25 mouse cellular contexts compared by ENCODE assay signal in genomic region chr2:20654058-20654457, GRCm38 (mm10).
DNase-seq lines count a peak whose midpoint lies in the region; ATAC-seq lines count a peak whose summit lies in the region.
"Had no signal": no experiment of that assay in that cellular context is flagged by ENCODE, and none has a peak within 500 bp of the region (broad histone marks: within the 10 kb centered on the region; RNA-seq: fewer than 3 reads in every experiment).

No protein-coding gene starts in this region.

- no peak for ATAC-seq in embryonic facial prominence, embryonic 13.5 days (ENCODE audit: insufficient number of reproducible peaks, insufficient read depth, low FRiP score, low TSS enrichment, low read depth)
- ATAC-seq in kidney, embryonic 16.5 days (ENCODE audit: low FRiP score, low TSS enrichment): no peak; the same call in 1 of the 2 replicates
- ATAC-seq in midbrain, embryonic 11.5 days (ENCODE audit: low FRiP score): no peak
- ATAC-seq in midbrain, embryonic 14.5 days (ENCODE audit: low FRiP score, low TSS enrichment): no peak
- ATAC-seq in embryonic facial prominence, embryonic 15.5 days (ENCODE audit: insufficient number of reproducible peaks, low FRiP score, low TSS enrichment, low read depth): no peak
- ATAC-seq: activated CD4-positive, CD25-positive, alpha-beta regulatory T cell, adult 4 months; forebrain, embryonic 13.5 days; forebrain, embryonic 16.5 days; hindbrain, embryonic 16.5 days had no signal

- H3K4me2 ChIP-seq in embryonic facial prominence, embryonic 13.5 days: no peak overlapping the region
- no peak overlapping the region for H3K4me2 ChIP-seq in kidney, embryonic 16.5 days (replicated peaks; ENCODE audit: low read depth, low read length)
- no peak overlapping the region for H3K4me2 ChIP-seq in midbrain, embryonic 11.5 days
- H3K4me2 ChIP-seq in midbrain, embryonic 14.5 days (ENCODE audit: low read length): no peak overlapping the region
- H3K4me2 ChIP-seq in embryonic facial prominence, embryonic 15.5 days (replicated peaks): no peak overlapping the region
- H3K4me2 ChIP-seq: forebrain, embryonic 13.5 days; heart, embryonic 11.5 days; hindbrain, embryonic 13.5 days had no signal

- H3K27ac ChIP-seq in embryonic facial prominence, embryonic 13.5 days: 0 out of 2 replicates have a peak overlapping the region, but pooled peaks have one; percentile 8
- H3K27ac ChIP-seq in embryonic facial prominence, embryonic 10.5 days (replicated peaks): no peak overlapping the region
- peak overlapping the region; percentile 43; the same call in 1 of the 2 replicates for H3K27ac ChIP-seq in kidney, embryonic 16.5 days (ENCODE audit: low read length)
- no peak overlapping the region for H3K27ac ChIP-seq in midbrain, embryonic 11.5 days (ENCODE audit: low read depth, low read length)
- no peak overlapping the region for H3K27ac ChIP-seq in midbrain, embryonic 14.5 days (replicated peaks; ENCODE audit: low read depth, low read length)
- 0 out of 2 replicates have a peak overlapping the region, but pooled peaks have one; percentile 12 for H3K27ac ChIP-seq in embryonic facial prominence, embryonic 15.5 days (replicated peaks)
- H3K27ac ChIP-seq: forebrain, embryonic 13.5 days; gastrocnemius, adult 2 months; hindbrain, embryonic 10.5 days; hindbrain, embryonic 13.5 days had no signal

- H3K4me1 ChIP-seq in embryonic facial prominence, embryonic 13.5 days: peaks cover 19% of the 10 kb centered on the region; the same call in 1 of the 2 replicates
- peaks cover 29% of the 10 kb centered on the region for H3K4me1 ChIP-seq in embryonic facial prominence, embryonic 10.5 days
- H3K4me1 ChIP-seq in kidney, embryonic 16.5 days (ENCODE audit: insufficient read depth, low read length): peaks cover 25% of the 10 kb centered on the region; the same call in 1 of the 2 replicates
- H3K4me1 ChIP-seq in midbrain, embryonic 11.5 days (ENCODE audit: control insufficient read depth, insufficient read depth, low read length): no peaks in the 10 kb centered on the region
- H3K4me1 ChIP-seq in midbrain, embryonic 14.5 days (ENCODE audit: control insufficient read depth, insufficient read depth, low read length): no peaks in the 10 kb centered on the region
- peaks cover 21% of the 10 kb centered on the region for H3K4me1 ChIP-seq in embryonic facial prominence, embryonic 15.5 days
- H3K4me1 ChIP-seq: hindbrain, embryonic 13.5 days had no signal

- intact Hi-C loops in heart, postnatal 36 days (cut with DNase I): no loop called here

- H3K4me3 ChIP-seq in embryonic facial prominence, embryonic 13.5 days: no peak overlapping the region
- H3K4me3 ChIP-seq in embryonic facial prominence, embryonic 10.5 days: no peak overlapping the region
- no peak overlapping the region for H3K4me3 ChIP-seq in kidney, embryonic 16.5 days (ENCODE audit: low read length)
- no peak overlapping the region for H3K4me3 ChIP-seq in midbrain, embryonic 11.5 days (ENCODE audit: low read depth, low read length)
- H3K4me3 ChIP-seq in midbrain, embryonic 14.5 days (replicated peaks; ENCODE audit: low read depth, low read length): no peak overlapping the region
- H3K4me3 ChIP-seq in embryonic facial prominence, embryonic 15.5 days (replicated peaks): no peak overlapping the region
- H3K4me3 ChIP-seq: forebrain, embryonic 10.5 days; forebrain, embryonic 13.5 days; gastrocnemius, adult 2 months; hindbrain, embryonic 10.5 days; hindbrain, embryonic 13.5 days had no signal

- H3K9me3 ChIP-seq in embryonic facial prominence, embryonic 13.5 days: no peaks in the 10 kb centered on the region
- H3K9me3 ChIP-seq in embryonic facial prominence, embryonic 10.5 days: no peaks in the 10 kb centered on the region
- no peaks in the 10 kb centered on the region for H3K9me3 ChIP-seq in kidney, embryonic 16.5 days (ENCODE audit: low read length)
- no peaks in the 10 kb centered on the region for H3K9me3 ChIP-seq in midbrain, embryonic 11.5 days (ENCODE audit: control insufficient read depth, low read length)
- H3K9me3 ChIP-seq in midbrain, embryonic 14.5 days (ENCODE audit: control insufficient read depth, low read length): no peaks in the 10 kb centered on the region
- no peaks in the 10 kb centered on the region for H3K9me3 ChIP-seq in embryonic facial prominence, embryonic 15.5 days (replicated peaks)
- H3K9me3 ChIP-seq: forebrain, embryonic 10.5 days; forebrain, embryonic 13.5 days; hindbrain, embryonic 10.5 days; hindbrain, embryonic 13.5 days had no signal

- H3K9ac ChIP-seq in embryonic facial prominence, embryonic 13.5 days: no peak overlapping the region
- H3K9ac ChIP-seq in kidney, embryonic 16.5 days (replicated peaks; ENCODE audit: low read length): no peak overlapping the region
- H3K9ac ChIP-seq in midbrain, embryonic 11.5 days (ENCODE audit: low read length): no peak overlapping the region
- no peak overlapping the region for H3K9ac ChIP-seq in midbrain, embryonic 14.5 days (replicated peaks; ENCODE audit: low read length)
- H3K9ac ChIP-seq in embryonic facial prominence, embryonic 15.5 days: no peak overlapping the region
- H3K9ac ChIP-seq: forebrain, embryonic 13.5 days; hindbrain, embryonic 13.5 days had no signal

- H3K27me3 ChIP-seq in embryonic facial prominence, embryonic 13.5 days: no peaks in the 10 kb centered on the region
- no peaks in the 10 kb centered on the region for H3K27me3 ChIP-seq in embryonic facial prominence, embryonic 10.5 days (replicated peaks; ENCODE audit: low read depth, poor library complexity, severe bottlenecking)
- no peaks in the 10 kb centered on the region for H3K27me3 ChIP-seq in kidney, embryonic 16.5 days (ENCODE audit: insufficient read depth, low read length)
- H3K27me3 ChIP-seq in midbrain, embryonic 11.5 days (ENCODE audit: control insufficient read depth, insufficient read depth, low read length): no peaks in the 10 kb centered on the region
- H3K27me3 ChIP-seq in midbrain, embryonic 14.5 days (ENCODE audit: control insufficient read depth, insufficient read depth, low read length): no peaks in the 10 kb centered on the region
- no peaks in the 10 kb centered on the region for H3K27me3 ChIP-seq in embryonic facial prominence, embryonic 15.5 days
- H3K27me3 ChIP-seq: forebrain, embryonic 13.5 days; hindbrain, embryonic 13.5 days had no signal

- DNase-seq in embryonic facial prominence, embryonic 10.5 days (ENCODE audit: low spot score): no peak
- no peak for DNase-seq in kidney, adult 9 months
- DNase-seq in midbrain, embryonic 11.5 days (ENCODE audit: low spot score, missing footprints): peak; percentile 35
- no peak for DNase-seq in midbrain, embryonic 14.5 days
- DNase-seq in heart, postnatal 36 days: no peak
- DNase-seq: adrenal gland, adult 8-10 months; adrenal gland, postnatal 25 days; cerebellum, adult 11-12 months; cerebellum, adult 8-10 months; cerebellum, postnatal 10 days; cerebellum, postnatal 36 days; embryo, embryonic 11 days; gastrocnemius, adult 2 months; gastrocnemius, postnatal 14 days had no signal

- H3K36me3 ChIP-seq in embryonic facial prominence, embryonic 13.5 days: no peaks in the 10 kb centered on the region
- H3K36me3 ChIP-seq in embryonic facial prominence, embryonic 10.5 days (replicated peaks): no peaks in the 10 kb centered on the region
- no peaks in the 10 kb centered on the region for H3K36me3 ChIP-seq in kidney, embryonic 16.5 days (ENCODE audit: insufficient read depth, low read length)
- no peaks in the 10 kb centered on the region for H3K36me3 ChIP-seq in midbrain, embryonic 11.5 days (ENCODE audit: control insufficient read depth, insufficient read depth, low read length)
- no peaks in the 10 kb centered on the region for H3K36me3 ChIP-seq in midbrain, embryonic 14.5 days (ENCODE audit: control insufficient read depth, insufficient read depth, low read length)
- no peaks in the 10 kb centered on the region for H3K36me3 ChIP-seq in embryonic facial prominence, embryonic 15.5 days
- H3K36me3 ChIP-seq: forebrain, embryonic 10.5 days; hindbrain, embryonic 10.5 days; hindbrain, embryonic 13.5 days had no signal

- WGBS in embryonic facial prominence, embryonic 13.5 days: 68% methylated on average over 8 of the region's 8 CpGs
- 75% methylated on average over 8 of the region's 8 CpGs for WGBS in embryonic facial prominence, embryonic 10.5 days
- 29% methylated on average over 8 of the region's 8 CpGs for WGBS in kidney, embryonic 16.5 days
- 82% methylated on average over 8 of the region's 8 CpGs for WGBS in midbrain, embryonic 11.5 days
- WGBS in midbrain, embryonic 14.5 days: 90% methylated on average over 8 of the region's 8 CpGs
- WGBS in embryonic facial prominence, embryonic 15.5 days: 60% methylated on average over 8 of the region's 8 CpGs

Comparison
In these comparisons a context has a peak if more than half of its experiments do, and no peak if none do; other contexts are left out.
1. H3K27ac ChIP-seq: peak in embryonic facial prominence, embryonic 13.5 days (single experiment), kidney, embryonic 16.5 days (single experiment) and embryonic facial prominence, embryonic 15.5 days (single experiment); none in embryonic facial prominence, embryonic 10.5 days (single experiment), midbrain, embryonic 11.5 days (single experiment) and midbrain, embryonic 14.5 days (single experiment).